10 mouse cellular contexts compared by ENCODE assay signal in the genomic region with DNA sequence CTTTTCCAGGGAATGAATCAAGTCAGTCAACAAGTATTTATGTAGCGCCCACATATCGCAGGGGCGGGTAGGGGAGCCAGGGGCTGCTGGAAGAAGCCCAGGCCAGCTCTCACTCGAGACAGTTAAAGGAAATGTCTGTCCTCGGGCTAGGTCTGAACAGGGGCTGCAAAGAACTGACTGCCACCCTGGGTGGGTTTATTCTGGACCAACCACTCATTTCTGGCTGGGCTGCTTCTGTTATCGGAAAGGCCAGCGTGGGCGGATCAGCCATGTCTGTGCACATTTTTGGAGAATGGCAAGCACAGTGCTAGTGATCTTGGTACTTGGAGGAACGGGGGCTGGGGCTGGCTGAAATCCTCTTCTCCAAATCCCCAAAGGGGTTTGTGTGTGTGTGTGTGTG.
DNase-seq lines count a peak whose midpoint lies in the region; ATAC-seq lines count a peak whose summit lies in the region.
"Had no signal": no experiment of that assay in that cellular context is flagged by ENCODE, and none has a peak within 500 bp of the region (broad histone marks: within the 10 kb centered on the region; RNA-seq: fewer than 3 reads in every experiment).

No protein-coding gene starts in this region.

- H3K27me3 ChIP-seq in forebrain, embryonic 14.5 days (replicated peaks; ENCODE audit: control insufficient read depth, insufficient read depth, low read length) = no peaks in the 10 kb centered on the region

- ATAC-seq in forebrain, embryonic 14.5 days = no peak
- ATAC-seq: inflammation-experienced regulatory T-cells, adult 6 months had no signal

- no peak overlapping the region for H3K9ac ChIP-seq in forebrain, embryonic 14.5 days (ENCODE audit: low read length)

- no peaks in the 10 kb centered on the region for H3K9me3 ChIP-seq in forebrain, embryonic 14.5 days (replicated peaks; ENCODE audit: control insufficient read depth, low read length)

- intact Hi-C loops in left cerebral cortex, postnatal 4 days (cut with DNase I) = no loop called here

- no peak overlapping the region for H3K4me2 ChIP-seq in forebrain, embryonic 14.5 days (ENCODE audit: low read length)

- H3K36me3 ChIP-seq in forebrain, embryonic 14.5 days (ENCODE audit: control insufficient read depth, insufficient read depth, low read length) = no peaks in the 10 kb centered on the region

- H3K4me3 ChIP-seq in forebrain, embryonic 14.5 days (ENCODE audit: low read depth, low read length) = no peak overlapping the region

- DNase-seq in heart, adult 11 months = peak; percentile 95
- no peak for DNase-seq in heart, adult 8-10 months (ENCODE audit: low spot score)
- DNase-seq in urinary bladder, postnatal 14 days (ENCODE audit: low spot score) = peak; percentile 29
- no peak for DNase-seq in urinary bladder, adult 18-20 months (ENCODE audit: low spot score in 2 of 2)
- peak; percentile 12 for DNase-seq in left cerebral cortex, postnatal 4 days
- DNase-seq in spleen, adult 12 weeks (ENCODE audit: low spot score) = no peak
- no peak for DNase-seq in forebrain, embryonic 14.5 days (ENCODE audit: low spot score)
- no peak for DNase-seq in urinary bladder, postnatal 10 days (ENCODE audit: low spot score)
- DNase-seq: B cell, adult 2 months had no signal

- peaks cover 10% of the 10 kb centered on the region for H3K4me1 ChIP-seq in forebrain, embryonic 14.5 days (ENCODE audit: control insufficient read depth, insufficient read depth, low read length)

- 78% methylated on average over 9 of the region's 9 CpGs for WGBS in forebrain, embryonic 14.5 days

- H3K27ac ChIP-seq in forebrain, embryonic 14.5 days (ENCODE audit: low read depth, low read length) = no peak overlapping the region

Comparison
In these comparisons a context has a peak if more than half of its experiments do, and no peak if none do; other contexts are left out.
1. DNase-seq: peak in heart, adult 11 months (single experiment), urinary bladder, postnatal 14 days (single experiment) and left cerebral cortex, postnatal 4 days (single experiment); none in heart, adult 8-10 months (single experiment), urinary bladder, adult 18-20 months (0 of 2), spleen, adult 12 weeks (single experiment), forebrain, embryonic 14.5 days (single experiment) and urinary bladder, postnatal 10 days (single experiment).